Mouse (Mus musculus) spleen, adult 2 months (tissue): ENCODE results near the gene Zfp3. TPM values are rescaled to one million over a fixed set of nuclear protein-coding genes. Genes with fewer than 3 reads are reported as not detected.
A peak's percentile ranks its signal among the peaks of the same experiment; 100 is the strongest.

ENCODE experiments used
- DNase-seq, 2 experiments: peaks; one replicate each; pipeline versions ENCODE4 v3.0.0 to v3.0.0-alpha.2; 2012 to 2021; ENCODE audit warnings: low spot score in 2 of 2, low read depth in 1 of 2
- H3K27ac ChIP-seq: fragments of 200-500 bp; 2 replicates; pipeline ENCODE4 v1.5.1; 2012; ENCODE audit warnings: low read length, inconsistent platforms; ENCODE audit not compliant: insufficient read depth
- H3K27me3 ChIP-seq: fragments of 200-500 bp; 2 replicates; pipeline ENCODE4 v1.6.1; 2012; ENCODE audit warnings: mild to moderate bottlenecking, moderate library complexity, low read length, inconsistent platforms; ENCODE audit not compliant: control insufficient read depth, insufficient read depth
- H3K36me3 ChIP-seq: fragments of 200-500 bp; 2 replicates; pipeline ENCODE4 v1.6.1; 2012; ENCODE audit warnings: mild to moderate bottlenecking, low read length, inconsistent platforms; ENCODE audit not compliant: control insufficient read depth, insufficient read depth
- H3K4me1 ChIP-seq: fragments of 200-500 bp; 2 replicates; pipeline ENCODE4 v1.6.1; 2011; ENCODE audit warnings: inconsistent platforms; ENCODE audit not compliant: control insufficient read depth, insufficient read depth, insufficient read length
- H3K4me3 ChIP-seq: fragments of 200-500 bp; 2 replicates; pipeline ENCODE4 v1.5.1; 2011; ENCODE audit warnings: mild to moderate bottlenecking, inconsistent platforms; ENCODE audit not compliant: insufficient read depth, insufficient read length; ENCODE audit errors: extremely low read depth
- CTCF ChIP-seq: fragments of 200-500 bp; IDR thresholded peaks from 2 replicates; pipeline ENCODE4 v1.5.1; 2011; ENCODE audit warnings: mild to moderate bottlenecking, inconsistent platforms; ENCODE audit not compliant: insufficient read depth, insufficient read length, insufficient replicate concordance; ENCODE audit errors: extremely low read depth
- POLR2A ChIP-seq: fragments of 200-500 bp; IDR thresholded peaks from 2 replicates; pipeline ENCODE4 v1.6.1; 2011; ENCODE audit warnings: low read depth, low read length, inconsistent platforms
- WGBS: fragments of 180-500 bp; shearing (Covaris S2); methylation state at CpG from one replicate; pipeline ENCODE4 v1.1.7; 2018; 5-methylcytosine and 5-hydroxymethylcytosine counted together
- polyA plus RNA-seq: library from polyadenylated mRNA; depleted of rRNA; stranded (reverse); fragments of >200 nt; gene quantifications from 2 replicates; pipeline ENCODE4 v1.2.3, GENCODE M21; 2012; rRNA removed

Zfp3 gene
- polyA plus RNA-seq, result 1.2 and 1.4 TPM in 2 replicates

DNA sequence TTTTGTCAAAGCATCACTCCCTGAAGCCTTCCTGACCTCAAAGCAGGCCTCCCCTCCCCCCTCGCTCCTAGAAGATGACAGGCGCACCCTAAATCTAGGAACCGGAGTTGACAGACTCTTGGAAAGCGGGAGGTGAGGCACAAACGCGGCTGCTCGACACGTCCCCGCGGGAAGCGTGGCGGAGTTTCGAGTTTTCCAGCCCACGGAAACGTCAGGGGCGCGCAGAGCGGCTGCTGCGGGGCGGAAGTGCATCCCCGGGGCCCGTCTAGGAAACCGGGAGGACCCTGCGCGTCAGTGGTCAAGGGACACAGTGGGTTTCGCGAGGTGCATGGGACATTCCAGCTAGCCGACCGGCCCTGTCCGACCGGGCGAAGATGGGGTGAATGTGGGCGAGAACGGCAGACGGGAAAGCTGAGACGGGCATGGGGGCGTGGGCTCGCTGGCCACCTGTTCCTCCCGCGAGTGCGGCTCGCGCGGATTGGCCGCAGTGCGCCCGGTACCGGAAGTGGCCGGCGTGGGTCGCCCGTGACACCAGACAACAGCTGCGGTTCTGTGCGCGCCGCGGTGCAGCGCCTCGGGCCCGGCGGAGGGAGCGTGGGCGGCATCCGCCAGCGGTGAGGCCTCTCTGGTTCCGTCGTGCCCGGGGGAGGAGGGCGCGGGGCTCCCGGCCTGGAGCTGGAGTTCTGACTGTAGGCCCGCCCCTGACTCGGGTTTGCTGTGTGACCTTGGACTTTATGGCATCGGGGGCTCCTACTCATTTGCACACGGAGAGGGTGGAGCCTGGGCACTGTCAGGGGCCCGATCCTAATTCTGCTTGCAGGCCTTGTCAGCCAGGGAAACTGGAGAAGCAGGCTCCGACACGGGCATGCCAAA, at the start of gene Zfp3:
Gene Zfp3 (plus strand): TSS at position 274 of the 873 bp plus-strand sequence.
- WGBS, result under 1% methylated on average over 76 of the region's 78 CpGs
- Histone ChIP-seq H3K4me1 (peaks cover 2% of the 10 kb centered on the region; the same call in 1 of the 2 replicates), H3K36me3 (no peaks in the 10 kb centered on the region), H3K27ac (peak within 1 kb of the TSS; percentile 93), H3K27me3 (no peaks in the 10 kb centered on the region), H3K4me3 (peak within 1 kb of the TSS; percentile 81)
- peak in 1 of 2 experiments; percentile 84 for DNase-seq
- TF ChIP-seq POLR2A (peak; percentile 30; the same call in 1 of the 2 replicates), CTCF (no peak)

- DNase-seq, result no peak
- Histone ChIP-seq H3K4me3 (no peak overlapping the region), H3K4me1 (peaks cover 4% of the 10 kb centered on the region; the same call in 1 of the 2 replicates), H3K27me3 (no peaks in the 10 kb centered on the region), H3K36me3 (peaks cover 18% of the 10 kb centered on the region), H3K27ac (no peak overlapping the region)
- no peak for TF ChIP-seq POLR2A
- no peak for TF ChIP-seq CTCF
- WGBS, result 80% methylated on average over 6 of the region's 6 CpGs
These were observed 48.2 kb upstream of the Zfp3 start for GRCm38 (mm10) chr11:70715832-70716231.

- peaks cover 4% of the 10 kb centered on the region; the same call in 1 of the 2 replicates for H3K4me1 ChIP-seq
- no peak overlapping the region for H3K4me3 ChIP-seq
- no peak for DNase-seq
- TF ChIP-seq CTCF, result no peak
- no peak for TF ChIP-seq POLR2A
- H3K36me3 ChIP-seq, result peaks cover 15% of the 10 kb centered on the region
- no peaks in the 10 kb centered on the region for H3K27me3 ChIP-seq
- no peak overlapping the region for H3K27ac ChIP-seq
- 82% methylated on average over 5 of the region's 5 CpGs for WGBS
These were observed 45.5 kb upstream of the Zfp3 start for GRCm38 (mm10) chr11:70718481-70718880.

DNA sequence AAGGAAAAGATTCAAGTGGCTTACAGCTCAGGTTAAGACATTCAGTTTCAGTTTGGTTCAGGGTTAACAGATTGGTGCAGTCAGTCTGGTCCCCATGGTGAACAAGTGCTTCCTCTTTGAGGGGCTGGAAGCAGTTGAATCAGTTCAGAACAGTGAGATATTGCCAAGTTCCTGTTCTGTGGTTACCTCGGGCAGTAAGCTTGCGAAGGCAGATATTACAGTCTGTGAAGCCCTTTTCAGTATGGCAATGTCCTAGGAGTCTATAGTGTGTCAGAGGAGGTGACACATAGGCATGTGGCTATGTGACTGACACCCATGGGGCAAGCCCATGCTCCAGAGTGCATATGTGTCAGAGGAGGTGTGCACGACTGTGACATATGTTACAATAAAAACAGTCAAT, 43.4 kb upstream of the Zfp3 start:
- Histone ChIP-seq H3K36me3 (peaks cover 32% of the 10 kb centered on the region), H3K27me3 (no peaks in the 10 kb centered on the region), H3K4me1 (peaks cover 4% of the 10 kb centered on the region; the same call in 1 of the 2 replicates), H3K4me3 (no peak overlapping the region), H3K27ac (no peak overlapping the region)
- WGBS, result 23% methylated on average over 3 of the region's 3 CpGs
- peak in 1 of 2 experiments; percentile 18 for DNase-seq
- no peak for TF ChIP-seq POLR2A
- no peak for TF ChIP-seq CTCF

DNA sequence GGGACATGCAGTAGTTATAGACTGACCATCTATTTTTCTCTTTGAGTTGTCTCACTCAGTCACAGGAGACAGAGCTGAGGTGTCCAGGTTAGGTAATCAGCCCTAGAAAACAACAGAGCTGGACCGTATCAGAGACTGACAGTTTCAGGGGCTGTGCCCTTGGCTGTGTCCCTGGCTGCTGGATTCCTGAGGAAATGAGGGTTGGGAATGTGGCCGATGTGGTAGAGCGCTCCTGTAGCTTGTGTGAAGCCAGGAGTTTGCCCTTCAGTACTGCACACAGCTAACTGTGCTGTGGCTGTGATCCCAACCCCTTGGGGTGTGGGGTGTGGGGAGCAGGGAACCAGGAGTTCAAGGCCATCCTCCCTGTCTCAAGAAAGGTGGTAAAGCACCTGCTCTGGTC, 42.9 kb upstream of the Zfp3 start:
- DNase-seq, result no peak
- Histone ChIP-seq H3K4me1 (peaks cover 4% of the 10 kb centered on the region; the same call in 1 of the 2 replicates), H3K27me3 (no peaks in the 10 kb centered on the region), H3K4me3 (no peak overlapping the region), H3K36me3 (peaks cover 37% of the 10 kb centered on the region), H3K27ac (no peak overlapping the region)
- 88% methylated on average over 3 of the region's 3 CpGs for WGBS
- TF ChIP-seq CTCF (no peak), POLR2A (no peak)

GRCm38 (mm10) chr11:70724706-70725105, 39.3 kb upstream of the Zfp3 start:
- H3K4me1 ChIP-seq, result peaks cover 2% of the 10 kb centered on the region; the same call in 1 of the 2 replicates
- no peak for TF ChIP-seq CTCF
- H3K36me3 ChIP-seq, result peaks cover 46% of the 10 kb centered on the region
- 91% methylated on average over 9 of the region's 9 CpGs for WGBS
- no peak for DNase-seq
- H3K27me3 ChIP-seq, result no peaks in the 10 kb centered on the region
- H3K4me3 ChIP-seq, result no peak overlapping the region
- no peak overlapping the region for H3K27ac ChIP-seq

DNA sequence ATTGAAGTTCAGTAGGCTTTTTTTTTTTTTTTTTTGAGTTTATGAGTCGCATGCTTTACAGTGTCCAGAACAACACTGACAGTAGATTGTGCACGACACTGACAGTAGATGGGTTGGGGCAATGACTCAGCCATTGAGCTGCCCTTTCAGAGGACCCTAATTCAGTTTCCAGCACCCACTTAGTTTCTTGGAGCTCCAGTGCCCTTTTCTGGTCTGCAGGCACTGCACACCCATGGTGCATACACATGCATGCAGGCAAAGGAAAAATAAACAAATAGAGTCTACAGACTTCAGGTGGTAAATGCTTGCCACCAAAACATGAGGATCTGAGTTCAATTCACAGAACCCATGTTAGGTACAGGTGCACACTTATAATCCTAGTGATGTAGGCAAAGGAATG, 37.4 kb upstream of the Zfp3 start:
- Histone ChIP-seq H3K4me3 (no peak overlapping the region), H3K4me1 (no peaks in the 10 kb centered on the region), H3K36me3 (peaks cover 45% of the 10 kb centered on the region), H3K27me3 (no peaks in the 10 kb centered on the region), H3K27ac (no peak overlapping the region)
- TF ChIP-seq POLR2A (no peak), CTCF (no peak)
- DNase-seq, result no peak
- WGBS, result 95% methylated on average over 2 of the region's 2 CpGs
